Mouse (Mus musculus) pancreas, adult 10 weeks (tissue): ENCODE results near the gene Hdgf. TPM values are rescaled to one million over a fixed set of nuclear protein-coding genes. Genes with fewer than 3 reads are reported as not detected.

Experiments used
- polyA plus RNA-seq: library from polyadenylated mRNA; stranded (reverse); fragments of 350-450 nt; fragmentation: Illumina TruSeq; extraction: RNeasy Lipid Tissue Mini Kit (QIAGEN cat#74804); gene quantifications from one replicate; pipeline ENCODE4 v1.2.3, GENCODE M21; 2015; ENCODE audit warnings: low read depth, low replicate concordance; ENCODE audit not compliant: insufficient read depth

Hdgf gene
- 35.1 TPM for polyA plus RNA-seq

DNA sequence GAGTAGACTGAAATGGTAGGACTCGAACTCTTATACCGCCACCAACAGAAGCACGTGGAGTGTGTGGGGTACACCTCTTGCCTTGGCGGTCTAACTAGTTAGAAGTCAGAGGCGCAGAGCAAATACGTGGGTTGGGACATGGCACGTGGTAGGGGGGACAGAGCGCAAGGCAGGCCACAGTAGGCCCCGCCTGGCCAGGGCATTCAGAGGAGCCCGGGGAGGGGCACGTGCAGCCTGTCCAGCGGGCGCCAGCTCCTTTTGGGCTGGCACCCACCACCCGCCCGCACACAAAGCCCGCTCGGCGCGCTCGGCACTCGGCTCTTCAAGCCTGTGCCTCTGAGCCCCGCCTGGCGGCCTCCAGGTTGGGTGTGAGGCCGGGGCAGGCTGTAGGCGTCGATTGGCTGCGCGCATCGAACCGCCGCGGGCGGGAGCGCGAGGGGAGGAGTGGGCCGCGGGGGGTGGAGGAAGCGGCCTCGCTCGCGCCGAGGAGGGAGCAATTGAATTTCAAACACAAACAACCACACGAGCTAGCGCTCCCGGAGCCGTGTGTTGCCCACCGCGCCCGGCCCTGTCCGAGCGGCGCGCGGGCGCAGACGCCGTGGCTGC, at the start of gene Hdgf:
Gene Hdgf (plus strand): TSS at position 442 of the 606 bp plus-strand sequence.

DNA sequence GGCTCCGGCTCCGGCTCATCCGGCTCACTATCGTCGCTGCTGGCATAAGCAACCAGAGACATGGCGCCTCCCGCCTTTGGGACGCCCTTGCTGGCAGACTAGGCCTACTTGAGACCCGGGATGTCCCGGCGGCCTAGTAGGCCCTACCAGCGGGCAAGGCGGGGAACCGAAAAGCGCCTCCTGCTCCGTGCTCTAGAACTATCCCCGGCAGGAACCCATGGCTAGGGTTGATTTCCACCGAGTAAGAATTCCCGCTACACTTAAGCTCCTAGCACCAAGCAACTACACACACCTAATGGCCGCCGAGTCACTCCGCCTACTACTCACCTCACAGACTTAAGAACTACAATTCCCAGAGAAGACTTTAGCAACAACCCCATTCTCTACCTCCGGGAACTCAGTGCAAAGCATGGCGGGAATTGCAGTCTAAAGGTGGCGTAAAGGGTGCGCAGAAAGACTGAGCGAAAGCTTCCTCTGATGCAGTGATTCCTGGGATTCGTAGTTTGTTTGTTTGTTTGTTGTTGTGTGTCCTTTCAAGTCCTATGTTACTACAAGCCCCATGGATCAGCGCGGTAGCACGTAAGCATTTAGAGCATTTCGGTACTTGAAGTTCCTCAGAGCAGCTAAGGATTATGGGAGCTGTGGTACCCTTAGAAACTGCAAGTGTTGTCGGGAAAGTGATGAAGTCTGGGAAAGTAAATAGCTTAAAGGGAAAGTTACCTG, 20.7 kb upstream of the Hdgf start, which contains the start of gene Prcc:
Gene Prcc (minus strand): TSS at position 328 of the 723 bp plus-strand sequence.

DNA sequence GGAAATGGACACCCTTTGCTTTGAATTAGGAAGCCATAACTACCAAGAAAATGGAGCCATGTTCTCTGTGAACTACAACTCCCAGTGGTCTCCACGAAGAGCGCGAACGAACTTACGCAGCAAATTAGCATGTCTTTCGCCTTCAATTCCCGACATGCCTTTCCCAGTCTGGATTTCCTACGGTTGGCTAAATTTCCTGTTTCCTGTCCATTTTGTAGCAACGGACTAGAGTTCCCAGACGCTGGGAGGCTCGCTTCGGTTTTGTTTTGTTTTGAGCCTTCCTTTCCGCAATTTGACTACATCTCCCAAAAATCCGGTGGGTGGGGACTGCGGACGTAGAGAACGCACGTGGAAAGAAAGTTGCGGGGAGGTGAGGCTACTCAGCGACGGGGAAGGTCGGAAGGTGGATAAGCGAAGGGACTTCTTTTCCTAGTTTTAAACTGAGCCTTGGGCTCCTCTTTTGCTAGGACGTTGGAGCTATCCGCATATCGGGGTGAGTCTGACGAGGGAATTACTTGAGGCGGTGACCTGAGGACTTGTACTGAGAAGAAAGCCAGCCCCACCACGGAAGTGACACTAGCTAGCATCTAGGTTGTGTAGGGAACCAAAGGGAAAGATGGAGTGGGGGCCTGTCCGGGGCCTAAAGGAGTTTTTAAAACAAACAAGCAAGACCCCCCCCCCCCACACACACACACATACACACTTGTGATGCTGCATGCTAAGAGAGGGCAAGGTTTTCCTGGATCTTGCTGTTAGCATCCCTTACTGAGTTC, 13.4 kb downstream of the Hdgf start, which contains the start of gene Mrpl24:
Gene Mrpl24 (plus strand): TSS at position 171 of the 773 bp plus-strand sequence.

DNA sequence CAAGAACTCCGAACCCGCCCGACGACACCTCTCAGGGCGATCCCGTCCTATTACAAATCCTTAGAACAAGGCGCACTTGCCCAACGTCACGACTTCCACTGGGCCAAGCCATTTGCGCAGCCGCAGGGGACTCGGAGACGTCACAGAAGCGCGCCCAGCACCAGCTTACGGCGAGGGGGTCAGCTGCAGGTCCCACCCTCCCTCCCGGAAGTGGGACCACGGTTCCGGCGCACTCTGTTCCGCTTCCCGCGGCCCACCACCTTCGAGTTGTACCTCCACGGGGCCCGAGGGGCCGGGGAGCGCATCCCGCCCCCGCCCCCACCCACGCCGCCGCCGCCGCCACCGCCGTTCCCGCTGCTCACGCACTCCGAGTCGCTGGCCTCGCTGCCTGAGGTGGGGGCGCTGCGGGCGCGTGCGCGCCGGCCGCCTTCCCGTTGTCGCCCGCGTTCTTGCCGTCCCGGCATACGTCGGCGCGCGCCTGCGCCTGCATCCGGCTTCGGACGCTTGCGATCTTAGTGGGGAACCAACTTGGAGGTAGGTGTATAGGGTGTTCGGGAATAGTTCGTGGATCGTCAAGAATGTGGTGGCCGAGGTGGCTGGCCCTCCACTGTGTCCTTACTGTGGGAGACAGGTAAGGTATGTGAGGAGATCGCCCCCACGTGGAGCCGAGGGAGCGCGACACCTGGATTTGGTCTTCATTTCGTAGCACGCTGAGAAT, 24.1 kb downstream of the Hdgf start, which contains the start of the genes Isg20l2 and Rrnad1:
Gene Isg20l2 (plus strand): TSS at position 237 of the 718 bp plus-strand sequence.
Gene Rrnad1 (minus strand): TSS at position 640 of the 718 bp plus-strand sequence.

DNA sequence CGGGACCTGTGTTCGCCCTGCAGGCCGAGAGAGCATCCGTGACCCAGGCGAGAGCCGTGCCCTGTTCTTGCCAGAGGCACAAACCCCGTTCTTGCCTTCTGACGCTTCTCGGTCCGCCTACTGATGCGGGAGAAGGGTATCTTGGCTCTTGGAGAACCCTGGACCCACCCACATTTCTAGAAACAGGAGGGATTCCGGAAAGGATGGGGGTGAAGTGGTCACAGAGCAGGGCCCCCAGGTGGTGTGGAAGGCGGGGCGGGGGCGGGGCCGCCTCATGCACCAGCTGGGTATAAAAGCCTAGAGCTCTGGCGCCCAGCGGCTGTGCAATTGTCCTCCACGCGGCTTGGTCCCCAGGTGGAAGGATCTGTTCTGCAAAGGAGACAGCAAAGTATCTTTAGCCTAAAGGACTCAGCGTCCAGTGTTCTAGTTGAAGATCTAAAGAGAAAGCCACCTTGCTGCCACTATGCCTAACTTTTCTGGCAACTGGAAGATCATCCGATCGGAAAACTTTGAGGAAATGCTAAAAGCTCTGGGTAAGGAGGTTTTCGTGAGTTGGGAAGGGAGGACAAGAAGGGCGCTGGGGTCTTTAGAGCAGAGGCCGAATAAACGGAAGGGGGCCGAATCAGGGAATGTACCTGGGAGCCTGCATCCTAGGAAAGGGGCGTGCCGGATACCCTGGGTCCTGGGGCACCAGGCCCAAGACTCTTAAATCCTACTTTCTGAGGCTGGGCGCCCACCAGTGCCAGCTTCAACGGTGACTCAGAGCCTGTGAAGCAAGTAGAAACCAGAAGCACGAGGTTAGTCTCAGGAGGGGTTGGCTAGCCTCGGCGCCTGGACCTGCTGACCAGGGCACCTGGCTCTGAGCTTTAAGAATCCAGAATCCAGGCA, 42.5 kb downstream of the Hdgf start, which contains the start of gene Crabp2:
Gene Crabp2 (plus strand): TSS at position 289 of the 888 bp plus-strand sequence.

Other genes with a start within 250 kb of the Hdgf start
- 0.92 TPM for gene Lrrc71, start 157.7 kb upstream of the Hdgf start, polyA plus RNA-seq
- gene Ntrk1, start 111.2 kb upstream of the Hdgf start, polyA plus RNA-seq: 0.41 TPM
- gene Insrr, start 109.4 kb upstream of the Hdgf start, polyA plus RNA-seq: 12.8 TPM
- gene Pear1, start 82.0 kb upstream of the Hdgf start, polyA plus RNA-seq: 12.9 TPM
- 0.26 TPM for gene Sh2d2a, start 59.6 kb upstream of the Hdgf start, polyA plus RNA-seq
- 10.5 TPM for gene Prcc, start 20.7 kb upstream of the Hdgf start, polyA plus RNA-seq
- gene Mrpl24, start 13.2 kb downstream of the Hdgf start, polyA plus RNA-seq: 61.7 TPM
- gene Isg20l2, start 24.0 kb downstream of the Hdgf start, polyA plus RNA-seq: 4.6 TPM
- 8.9 TPM for gene Rrnad1, start 24.4 kb downstream of the Hdgf start, polyA plus RNA-seq
- gene Crabp2, start 42.3 kb downstream of the Hdgf start, polyA plus RNA-seq: not detected
- gene Nes, start 64.8 kb downstream of the Hdgf start, polyA plus RNA-seq: 7.2 TPM
- gene Bcan, start 93.9 kb downstream of the Hdgf start, polyA plus RNA-seq: not detected
- not detected for gene Hapln2, start 121.3 kb downstream of the Hdgf start, polyA plus RNA-seq
- gene Gpatch4, start 136.8 kb downstream of the Hdgf start, polyA plus RNA-seq: 6.5 TPM
- gene Naxe, start 152.2 kb downstream of the Hdgf start, polyA plus RNA-seq: 22.0 TPM
- not detected for gene Ttc24, start 172.0 kb downstream of the Hdgf start, polyA plus RNA-seq
- 0.24 TPM for gene Iqgap3, start 175.7 kb downstream of the Hdgf start, polyA plus RNA-seq
- gene Mef2d, start 236.1 kb downstream of the Hdgf start, polyA plus RNA-seq: 22.1 TPM